Mouse (Mus musculus) liver, postnatal 0 days (tissue): ENCODE measurements around the gene Rab19.

ENCODE experiments used
- CTCF ChIP-seq: sonication (generic); IDR thresholded peaks from 2 replicates; pipeline ENCODE4 v1.5.1; 2016; ENCODE audit warnings: antibody characterized with exemption, low read depth
- EP300 ChIP-seq: IDR thresholded peaks from 2 replicates; pipeline ENCODE4 v1.6.1; 2016; ENCODE audit warnings: antibody characterized with exemption, low read depth, mild to moderate bottlenecking

DNA sequence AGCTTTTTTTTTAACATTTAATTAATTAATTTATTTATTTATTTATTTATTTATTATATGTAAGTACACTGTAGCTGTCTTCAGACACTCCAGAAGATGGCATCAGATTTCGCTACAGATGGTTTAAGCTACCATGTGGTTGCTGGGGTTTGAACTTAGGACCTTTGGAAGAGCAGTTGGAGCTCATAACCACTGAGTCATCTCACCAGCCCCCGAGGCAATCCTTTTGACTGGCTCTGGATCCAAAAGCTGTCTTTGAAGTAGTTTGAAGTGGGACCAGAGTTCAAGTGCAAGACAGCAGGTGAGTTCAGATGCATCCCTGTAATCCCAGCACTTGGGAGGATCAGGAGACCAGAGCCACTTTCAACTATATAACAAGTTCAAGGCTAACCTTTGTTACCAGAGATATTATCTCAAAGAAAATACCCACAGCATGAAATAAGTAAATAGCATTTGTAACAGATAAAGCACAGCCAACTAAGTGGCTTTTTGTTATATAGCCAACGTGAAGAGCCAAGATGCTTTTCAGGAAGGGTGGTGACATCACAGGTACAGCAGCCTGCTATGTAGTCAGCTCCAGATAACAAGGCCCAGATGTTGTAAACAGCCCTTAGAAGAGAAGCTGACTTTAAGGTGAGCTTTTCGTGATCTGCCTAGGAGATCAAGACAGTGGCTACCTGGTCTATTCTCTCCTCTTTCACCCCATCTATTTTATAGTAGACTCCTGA, 46.5 kb downstream of the Rab19 start:
- no peak for TF ChIP-seq CTCF
- TF ChIP-seq EP300, result peak; percentile 57
